Mouse (Mus musculus): Measurements from ENCODE around the gene Trex1.

The Trex1 gene

GRCm38 (mm10) chr9:109010316-109010690 is 49.2 kb downstream of the Trex1 start:
- no peak for DNase-seq (ENCODE audit: low spot score)

GRCm38 (mm10) chr9:109009636-109010315 is 49.8 kb downstream of the Trex1 start:
- no peak for DNase-seq (ENCODE audit: low spot score)

GRCm38 (mm10) chr9:109008994-109009635 is 50.4 kb downstream of the Trex1 start:
- no peak for DNase-seq (ENCODE audit: low spot score)

GRCm38 (mm10) chr9:109008081-109008480 is 51.5 kb downstream of the Trex1 start:
- DNase-seq (ENCODE audit: low spot score), result no peak
